Mouse (Mus musculus) liver, embryonic 14.5 days (tissue): Measurements from ENCODE around the gene Hoxa7. TPM values are rescaled to one million over a fixed set of nuclear protein-coding genes. Genes with fewer than 3 reads are reported as not detected.

ENCODE experiments used
- ATAC-seq: fragments of 200-750 bp; cut with Nextera tagmentation; 2 replicates; pipeline ENCODE4 v1.8.0; 2017; ENCODE audit warnings: moderate number of reproducible peaks, mild to moderate bottlenecking, moderate library complexity; ENCODE audit not compliant: insufficient read depth
- DNase-seq, 3 experiments: peaks; one replicate each; pipeline ENCODE4 v3.0.0-alpha.2; 2012 to 2013; ENCODE audit warnings: low read depth in 3 of 3, low spot score in 3 of 3
- H3K27ac ChIP-seq: fragments of 300-500 bp; sonication (generic); 2 replicates; pipeline ENCODE4 v1.5.1; 2014; ENCODE audit warnings: moderate library complexity, mild to moderate bottlenecking, control low read depth, inconsistent platforms
- H3K27me3 ChIP-seq: fragments of 300-500 bp; sonication (generic); 2 replicates; pipeline ENCODE4 v1.6.1; 2014; ENCODE audit warnings: mild to moderate bottlenecking, low read length, moderate library complexity; ENCODE audit not compliant: control insufficient read depth, insufficient read depth
- H3K36me3 ChIP-seq: fragments of 300-500 bp; sonication (generic); replicated peaks from 2 replicates; pipeline ENCODE4 v1.6.1; 2014; ENCODE audit warnings: low read depth; ENCODE audit not compliant: control insufficient read depth, insufficient read depth
- H3K4me1 ChIP-seq, 2 experiments: fragments of 200-500 bp in 1 of 2; fragments of 300-500 bp in 1 of 2; sonication (generic) in 1 of 2; replicated peaks; 2 replicates each; pipeline ENCODE4 v1.6.1; 2012 to 2014; ENCODE audit warnings: antibody characterized with exemption in 1 of 2, inconsistent platforms in 1 of 2, low read length in 1 of 2; ENCODE audit not compliant: control insufficient read depth in 2 of 2, insufficient read depth in 2 of 2
- H3K4me2 ChIP-seq: fragments of 300-500 bp; sonication (generic); 2 replicates; pipeline ENCODE4 v1.6.1; 2014; ENCODE audit warnings: low read depth, mild to moderate bottlenecking, control low read depth, moderate library complexity
- H3K4me3 ChIP-seq, 2 experiments: fragments of 200-500 bp in 1 of 2; fragments of 300-500 bp in 1 of 2; sonication (generic) in 1 of 2; 2 replicates each; pipeline ENCODE4 v1.5.1; 2012 to 2014; ENCODE audit warnings: low read depth in 2 of 2, low read length in 2 of 2, mild to moderate bottlenecking in 2 of 2, control low read depth in 1 of 2, inconsistent platforms in 1 of 2, moderate library complexity in 1 of 2; ENCODE audit not compliant: insufficient read depth in 1 of 2
- H3K9ac ChIP-seq: fragments of 300-500 bp; sonication (generic); replicated peaks from 2 replicates; pipeline ENCODE4 v1.6.1; 2014; ENCODE audit warnings: mild to moderate bottlenecking, control low read depth, moderate library complexity
- H3K9me3 ChIP-seq: fragments of 300-500 bp; sonication (generic); 2 replicates; pipeline ENCODE4 v1.6.1; 2016; ENCODE audit warnings: low read length, mixed read lengths; ENCODE audit not compliant: control insufficient read depth
- CTCF ChIP-seq: IDR thresholded peaks from 2 replicates; pipeline ENCODE4 v1.5.1; 2016; ENCODE audit warnings: antibody characterized with exemption, low read depth, control low read depth
- EP300 ChIP-seq: IDR thresholded peaks from 2 replicates; pipeline ENCODE4 v1.6.1; 2016; ENCODE audit warnings: antibody characterized with exemption, low read depth
- WGBS: fragments of 180-500 bp; shearing (Covaris S2); extraction: QIAGEN DNeasy Blood & Tissue Kit; methylation state at CpG from one replicate; pipeline ENCODE4 v1.1.7; 2014; ENCODE audit not compliant: insufficient replicate concordance; 5-methylcytosine and 5-hydroxymethylcytosine counted together
- polyA plus RNA-seq, 2 experiments: library from polyadenylated mRNA; depleted of rRNA in 1 of 2; stranded (reverse) in 1 of 2; unstranded in 1 of 2; fragments of >200 nt; fragmentation: Nextera tagmentation in 1 of 2; extraction: Ambion mirVana in 1 of 2; gene quantifications; 2 replicates each; pipeline versions ENCODE4 v1.2.1 to v1.2.3; 2012 to 2014

Hoxa7 gene
- polyA plus RNA-seq, 2 experiments = 0.23 to 0.26 TPM

GRCm38 (mm10) chr6:52178918-52179665, 42.6 kb downstream of the Hoxa7 start:
- TF ChIP-seq CTCF = no peak
- TF ChIP-seq EP300 = no peak
- ATAC-seq (no peak), DNase-seq (no peak)
- WGBS = 10% methylated on average over 4 of the region's 4 CpGs
- Histone ChIP-seq H3K27ac (no peak overlapping the region), H3K27me3 (peaks cover 70% of the 10 kb centered on the region), H3K9ac (no peak overlapping the region), H3K36me3 (no peaks in the 10 kb centered on the region), H3K4me3 (peak overlapping the region in 1 of 2 experiments; percentile 21; a peak in 2 of 4 replicates), H3K4me1 (0 out of 4 replicates have a peak, but pooled peaks cover 0 to 2% of the 10 kb centered on the region in 2 experiments), H3K4me2 (peak overlapping the region; percentile 11), H3K9me3 (no peaks in the 10 kb centered on the region)

DNA sequence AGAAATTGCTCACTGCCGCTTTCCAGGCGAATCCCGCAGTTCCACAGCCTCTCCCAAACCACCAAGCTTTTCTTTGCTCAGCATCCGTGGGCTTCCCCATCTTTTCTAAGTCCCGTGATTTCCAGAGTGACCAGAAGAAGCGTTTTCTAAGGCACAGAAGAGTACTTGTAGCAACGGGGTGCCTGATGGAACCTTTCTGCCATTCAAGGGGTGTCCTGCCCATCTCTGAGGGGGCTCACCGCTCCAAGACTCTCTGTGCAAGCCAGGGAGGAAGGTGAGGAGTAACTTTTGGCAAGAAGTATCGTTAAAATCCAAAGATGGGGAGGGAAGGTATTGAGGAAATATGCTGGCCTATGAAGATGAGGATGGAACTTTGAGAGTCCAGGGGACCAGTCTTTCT, 43.8 kb downstream of the Hoxa7 start:
- Histone ChIP-seq H3K27me3 (peaks cover 82% of the 10 kb centered on the region), H3K9me3 (no peaks in the 10 kb centered on the region), H3K9ac (no peak overlapping the region), H3K4me2 (peak overlapping the region; percentile 2; the same call in 1 of the 2 replicates), H3K36me3 (no peaks in the 10 kb centered on the region), H3K27ac (no peak overlapping the region), H3K4me3 (no peak overlapping the region), H3K4me1 (no peaks in the 10 kb centered on the region)
- no peak for DNase-seq
- ATAC-seq = no peak
- 6% methylated on average over 9 of the region's 9 CpGs for WGBS
- TF ChIP-seq EP300 (no peak), CTCF (no peak)

GRCm38 (mm10) chr6:52177061-52177735, 44.5 kb downstream of the Hoxa7 start, which contains the start of gene 5730596B20Rik:
TSS of gene 5730596B20Rik (plus strand) at chr6:52177498.
- no peak within 1 kb of the TSS for H3K27ac ChIP-seq

GRCm38 (mm10) chr6:52176391-52176790, 45.3 kb downstream of the Hoxa7 start:
- TF ChIP-seq CTCF (no peak), EP300 (no peak)
- WGBS = 2% methylated on average over 6 of the region's 6 CpGs
- Histone ChIP-seq H3K9me3 (no peaks in the 10 kb centered on the region), H3K27ac (no peak overlapping the region), H3K4me1 (no peaks in the 10 kb centered on the region), H3K4me2 (no peak overlapping the region; the same call in 1 of the 2 replicates), H3K27me3 (peaks cover 92% of the 10 kb centered on the region), H3K9ac (no peak overlapping the region), H3K4me3 (peak overlapping the region in 1 of 2 experiments; percentile 27; a peak in 1 of 4 replicates), H3K36me3 (no peaks in the 10 kb centered on the region)
- no peak for ATAC-seq
- DNase-seq = no peak

More at GRCm38 (mm10) chr6:52177061-52177735, 44.5 kb downstream of the Hoxa7 start, which contains the start of gene 5730596B20Rik:
- Histone ChIP-seq H3K9me3 (no peaks in the 10 kb centered on the region), H3K4me1 (no peaks in the 10 kb centered on the region), H3K27me3 (peaks cover 89% of the 10 kb centered on the region), H3K36me3 (no peaks in the 10 kb centered on the region), H3K4me3 (peak within 1 kb of the TSS in 1 of 2 experiments; percentile 27; a peak in 2 of 4 replicates), H3K4me2 (peak within 1 kb of the TSS; percentile 15), H3K9ac (no peak within 1 kb of the TSS)
- TF ChIP-seq EP300 = no peak
- no peak for TF ChIP-seq CTCF
- 2% methylated on average over 36 of the region's 36 CpGs for WGBS
- ATAC-seq (no peak), DNase-seq (no peak)

GRCm38 (mm10) chr6:52175864-52176263, 45.8 kb downstream of the Hoxa7 start:
- peak overlapping the region in 1 of 2 experiments; percentile 21; a peak in 1 of 4 replicates for H3K4me3 ChIP-seq
- no peak for TF ChIP-seq EP300
- no peak for TF ChIP-seq CTCF
- DNase-seq (no peak), ATAC-seq (no peak)
- no peak overlapping the region for H3K27ac ChIP-seq
- H3K27me3 ChIP-seq = peaks cover 97% of the 10 kb centered on the region
- no peak overlapping the region; the same call in 1 of the 2 replicates for H3K4me2 ChIP-seq
- WGBS = 1% methylated on average over 20 of the region's 35 CpGs
- no peaks in the 10 kb centered on the region for H3K4me1 ChIP-seq
- H3K9ac ChIP-seq = no peak overlapping the region
- H3K36me3 ChIP-seq = no peaks in the 10 kb centered on the region
- H3K9me3 ChIP-seq = no peaks in the 10 kb centered on the region
